Mouse (Mus musculus) forebrain, embryonic 12.5 days (tissue): ENCODE data around the gene Zrsr2. TPM values are rescaled to one million over a fixed set of nuclear protein-coding genes. Genes with fewer than 3 reads are reported as not detected.

Experiments
- polyA plus RNA-seq: library from polyadenylated mRNA; unstranded; fragments of >200 nt; fragmentation: Nextera tagmentation; extraction: Ambion mirVana; gene quantifications from 2 replicates; pipeline ENCODE4 v1.2.1, GENCODE M21; 2016

The Zrsr2 gene
- polyA plus RNA-seq, 1 experiment from 2014 or later, result 79.5 TPM

Other genes starting within 250 kb of the Zrsr2 start
- 0.55 and 0.89 TPM in 2 replicates for gene Rnf138rt1, start 197.3 kb downstream of the Zrsr2 start, polyA plus RNA-seq
- 48.3 and 52.2 TPM in 2 replicates for gene Ap1s2, start 49.6 kb downstream of the Zrsr2 start, polyA plus RNA-seq
- gene Car5b, start 69.3 kb upstream of the Zrsr2 start, polyA plus RNA-seq, result 0.19 and 0.42 TPM in 2 replicates
- gene Siah1b, start 117.8 kb upstream of the Zrsr2 start, polyA plus RNA-seq, result 45.2 and 46.6 TPM in 2 replicates
- 0.15 TPM in 1 of 2 replicates, not detected in the other for gene Cltrn, start 130.2 kb upstream of the Zrsr2 start, polyA plus RNA-seq
- 0.08 and 0.22 TPM in 2 replicates for gene Ace2, start 180.7 kb upstream of the Zrsr2 start, polyA plus RNA-seq